Mouse (Mus musculus) liver, embryonic 13.5 days (tissue): ENCODE data around the gene Alg9. TPM values are rescaled to one million over a fixed set of nuclear protein-coding genes. Genes with fewer than 3 reads are reported as not detected.

ENCODE experiments used
- ATAC-seq: fragments of 200-750 bp; cut with Nextera tagmentation; 2 replicates; pipeline ENCODE4 v1.8.0; 2017; ENCODE audit warnings: low read depth, mild to moderate bottlenecking, moderate number of reproducible peaks, moderate library complexity
- DNase-seq: peaks from one replicate; pipeline ENCODE4 v3.0.0; 2022
- H3K27ac ChIP-seq: fragments of 300-500 bp; sonication (generic); 2 replicates; pipeline ENCODE4 v1.5.1; 2015; ENCODE audit warnings: moderate library complexity, mild to moderate bottlenecking, inconsistent platforms
- H3K27me3 ChIP-seq: fragments of 300-500 bp; sonication (generic); 2 replicates; pipeline ENCODE4 v1.6.1; 2015; ENCODE audit warnings: mild to moderate bottlenecking, inconsistent platforms
- H3K36me3 ChIP-seq: fragments of 300-500 bp; sonication (generic); 2 replicates; pipeline ENCODE4 v1.6.1; 2015; ENCODE audit warnings: mild to moderate bottlenecking, inconsistent platforms
- H3K4me1 ChIP-seq: fragments of 300-500 bp; sonication (generic); replicated peaks from 2 replicates; pipeline ENCODE4 v1.6.1; 2015; ENCODE audit warnings: inconsistent platforms
- H3K4me2 ChIP-seq: fragments of 300-500 bp; sonication (generic); 2 replicates; pipeline ENCODE4 v1.6.1; 2015; ENCODE audit warnings: inconsistent platforms, mild to moderate bottlenecking, moderate library complexity
- H3K4me3 ChIP-seq: fragments of 300-500 bp; sonication (generic); replicated peaks from 2 replicates; pipeline ENCODE4 v1.5.1; 2015; ENCODE audit warnings: mild to moderate bottlenecking, inconsistent platforms
- H3K9ac ChIP-seq: fragments of 300-500 bp; sonication (generic); 2 replicates; pipeline ENCODE4 v1.6.1; 2015; ENCODE audit warnings: mild to moderate bottlenecking, inconsistent platforms
- H3K9me3 ChIP-seq: fragments of 300-500 bp; sonication (generic); replicated peaks from 2 replicates; pipeline ENCODE4 v1.6.1; 2016; ENCODE audit warnings: inconsistent platforms
- WGBS: fragments of 180-500 bp; shearing (Covaris S2); methylation state at CpG from one replicate; pipeline ENCODE4 v1.1.7; 2015; ENCODE audit not compliant: insufficient replicate concordance; 5-methylcytosine and 5-hydroxymethylcytosine counted together
- polyA plus RNA-seq: library from polyadenylated mRNA; unstranded; fragments of >200 nt; fragmentation: Nextera tagmentation; extraction: Ambion mirVana; gene quantifications from 2 replicates; pipeline ENCODE4 v1.2.1, GENCODE M21; 2015

The Alg9 gene
- polyA plus RNA-seq, 1 experiment from 2014 or later = 17.5 TPM

- peaks cover 16% of the 10 kb centered on the region for H3K36me3 ChIP-seq
- WGBS = 69% methylated on average over 9 of the region's 9 CpGs
- H3K4me2 ChIP-seq = no peak overlapping the region
- peaks cover 49% of the 10 kb centered on the region for H3K4me1 ChIP-seq
- H3K27ac ChIP-seq = no peak overlapping the region
- no peaks in the 10 kb centered on the region for H3K9me3 ChIP-seq
- no peak overlapping the region for H3K9ac ChIP-seq
- no peak for DNase-seq
- no peak for ATAC-seq
- H3K27me3 ChIP-seq = no peaks in the 10 kb centered on the region
- no peak overlapping the region for H3K4me3 ChIP-seq
These were observed 70.7 kb downstream of the Alg9 start for GRCm38 (mm10) chr9:50845547-50845946.

GRCm38 (mm10) chr9:50847133-50847532 is 72.3 kb downstream of the Alg9 start:
- H3K27ac ChIP-seq = no peak overlapping the region; the same call in 1 of the 2 replicates
- no peaks in the 10 kb centered on the region for H3K27me3 ChIP-seq
- H3K9me3 ChIP-seq = no peaks in the 10 kb centered on the region
- H3K4me3 ChIP-seq = no peak overlapping the region
- peaks cover 50% of the 10 kb centered on the region for H3K4me1 ChIP-seq
- no peak overlapping the region for H3K4me2 ChIP-seq
- no peak overlapping the region for H3K9ac ChIP-seq
- H3K36me3 ChIP-seq = peaks cover 16% of the 10 kb centered on the region
- WGBS = 88% methylated on average over 6 of the region's 6 CpGs
- no peak for ATAC-seq
- no peak for DNase-seq

- Histone ChIP-seq H3K4me3 (no peak overlapping the region), H3K4me2 (no peak overlapping the region), H3K27ac (peak overlapping the region; percentile 75), H3K27me3 (no peaks in the 10 kb centered on the region), H3K9ac (peak overlapping the region; percentile 33; the same call in 1 of the 2 replicates), H3K9me3 (no peaks in the 10 kb centered on the region), H3K4me1 (peaks cover 57% of the 10 kb centered on the region), H3K36me3 (peaks cover 14% of the 10 kb centered on the region)
- no peak for DNase-seq
- WGBS = 69% methylated on average over 12 of the region's 12 CpGs
- no peak for ATAC-seq
These were observed 73.0 kb downstream of the Alg9 start for GRCm38 (mm10) chr9:50847606-50848368.

GRCm38 (mm10) chr9:50848821-50849220 is 74.0 kb downstream of the Alg9 start:
- Histone ChIP-seq H3K9me3 (no peaks in the 10 kb centered on the region), H3K36me3 (peaks cover 6% of the 10 kb centered on the region), H3K4me1 (peaks cover 67% of the 10 kb centered on the region), H3K27me3 (no peaks in the 10 kb centered on the region), H3K4me2 (no peak overlapping the region), H3K9ac (peak overlapping the region; percentile 33), H3K4me3 (no peak overlapping the region), H3K27ac (peak overlapping the region; percentile 75)
- ATAC-seq (peak; percentile 17; the same call in 1 of the 2 replicates), DNase-seq (no peak)
- WGBS = 65% methylated on average over 5 of the region's 5 CpGs

- DNase-seq = peak; percentile 68
- Histone ChIP-seq H3K9me3 (no peaks in the 10 kb centered on the region), H3K36me3 (peaks cover 2% of the 10 kb centered on the region), H3K4me2 (no peak overlapping the region), H3K27me3 (no peaks in the 10 kb centered on the region), H3K4me3 (no peak overlapping the region), H3K4me1 (peaks cover 71% of the 10 kb centered on the region), H3K27ac (peak overlapping the region; percentile 75), H3K9ac (peak overlapping the region; percentile 33; the same call in 1 of the 2 replicates)
- peak; percentile 67 for ATAC-seq
- 21% methylated on average over 8 of the region's 8 CpGs for WGBS
These were observed 74.4 kb downstream of the Alg9 start for GRCm38 (mm10) chr9:50849249-50849648.

GRCm38 (mm10) chr9:50849755-50850154 is 74.9 kb downstream of the Alg9 start:
- H3K9ac ChIP-seq = no peak overlapping the region

GRCm38 (mm10) chr9:50850271-50850670 is 75.5 kb downstream of the Alg9 start:
- ATAC-seq = no peak
- 58% methylated on average over 11 of the region's 11 CpGs for WGBS
- no peaks in the 10 kb centered on the region for H3K9me3 ChIP-seq
- H3K27me3 ChIP-seq = no peaks in the 10 kb centered on the region
- H3K9ac ChIP-seq = 0 out of 2 replicates have a peak overlapping the region, but pooled peaks have one; percentile 40
- no peak for DNase-seq
- H3K4me3 ChIP-seq = no peak overlapping the region
- peaks cover 82% of the 10 kb centered on the region for H3K4me1 ChIP-seq
- no peaks in the 10 kb centered on the region for H3K36me3 ChIP-seq
- no peak overlapping the region for H3K4me2 ChIP-seq
- peak overlapping the region; percentile 25; the same call in 1 of the 2 replicates for H3K27ac ChIP-seq

More at GRCm38 (mm10) chr9:50849755-50850154, 74.9 kb downstream of the Alg9 start:
- Histone ChIP-seq H3K36me3 (no peaks in the 10 kb centered on the region), H3K4me3 (no peak overlapping the region), H3K4me1 (peaks cover 76% of the 10 kb centered on the region), H3K27me3 (no peaks in the 10 kb centered on the region), H3K27ac (peak overlapping the region; percentile 44; the same call in 1 of the 2 replicates), H3K4me2 (no peak overlapping the region), H3K9me3 (no peaks in the 10 kb centered on the region)
- DNase-seq = no peak
- no peak for ATAC-seq
- WGBS = 62% methylated on average over 9 of the region's 9 CpGs

- Histone ChIP-seq H3K9me3 (no peaks in the 10 kb centered on the region), H3K9ac (0 out of 2 replicates have a peak overlapping the region, but pooled peaks have one; percentile 40), H3K36me3 (no peaks in the 10 kb centered on the region), H3K4me3 (no peak overlapping the region), H3K4me1 (peaks cover 86% of the 10 kb centered on the region), H3K4me2 (no peak overlapping the region), H3K27me3 (no peaks in the 10 kb centered on the region), H3K27ac (no peak overlapping the region; the same call in 1 of the 2 replicates)
- ATAC-seq (no peak), DNase-seq (no peak)
- 36% methylated on average over 8 of the region's 8 CpGs for WGBS
These were observed 75.9 kb downstream of the Alg9 start for GRCm38 (mm10) chr9:50850713-50851112.

- Histone ChIP-seq H3K4me3 (no peak overlapping the region), H3K36me3 (no peaks in the 10 kb centered on the region), H3K9me3 (no peaks in the 10 kb centered on the region), H3K4me2 (peak overlapping the region; percentile 24), H3K9ac (peak overlapping the region; percentile 48), H3K27ac (peak overlapping the region; percentile 97), H3K27me3 (no peaks in the 10 kb centered on the region), H3K4me1 (peaks cover 91% of the 10 kb centered on the region)
- WGBS = 66% methylated on average over 17 of the region's 17 CpGs
- DNase-seq (no peak), ATAC-seq (no peak)
These were observed 78.0 kb downstream of the Alg9 start for GRCm38 (mm10) chr9:50852634-50853349.

- Histone ChIP-seq H3K27ac (peak overlapping the region; percentile 97), H3K9ac (peak overlapping the region; percentile 91), H3K9me3 (no peaks in the 10 kb centered on the region), H3K4me3 (peak overlapping the region; percentile 92), H3K4me1 (peaks cover 89% of the 10 kb centered on the region), H3K4me2 (peak overlapping the region; percentile 83), H3K36me3 (peaks cover 8% of the 10 kb centered on the region), H3K27me3 (no peaks in the 10 kb centered on the region)
- DNase-seq (peak; percentile 75), ATAC-seq (peak; percentile 87)
- 19% methylated on average over 8 of the region's 8 CpGs for WGBS
These were observed 79.6 kb downstream of the Alg9 start for GRCm38 (mm10) chr9:50854376-50854775.

- Histone ChIP-seq H3K27ac (peak overlapping the region; percentile 97), H3K27me3 (no peaks in the 10 kb centered on the region), H3K4me2 (peak overlapping the region; percentile 83), H3K4me1 (peaks cover 89% of the 10 kb centered on the region), H3K9ac (peak overlapping the region; percentile 91), H3K4me3 (peak overlapping the region; percentile 92), H3K9me3 (no peaks in the 10 kb centered on the region), H3K36me3 (peaks cover 17% of the 10 kb centered on the region)
- WGBS = 29% methylated on average over 5 of the region's 5 CpGs
- DNase-seq = peak; percentile 78
- peak; percentile 56 for ATAC-seq
These were observed 80.4 kb downstream of the Alg9 start for GRCm38 (mm10) chr9:50855133-50855766.
